Mouse (Mus musculus): ENCODE measurements around the gene Nudt1.
"Not testable (repeated sequence)": the region's sequence is repeated elsewhere in the genome, so short reads cannot be mapped to it uniquely, and the experiment has no call there.

The Nudt1 gene

DNA sequence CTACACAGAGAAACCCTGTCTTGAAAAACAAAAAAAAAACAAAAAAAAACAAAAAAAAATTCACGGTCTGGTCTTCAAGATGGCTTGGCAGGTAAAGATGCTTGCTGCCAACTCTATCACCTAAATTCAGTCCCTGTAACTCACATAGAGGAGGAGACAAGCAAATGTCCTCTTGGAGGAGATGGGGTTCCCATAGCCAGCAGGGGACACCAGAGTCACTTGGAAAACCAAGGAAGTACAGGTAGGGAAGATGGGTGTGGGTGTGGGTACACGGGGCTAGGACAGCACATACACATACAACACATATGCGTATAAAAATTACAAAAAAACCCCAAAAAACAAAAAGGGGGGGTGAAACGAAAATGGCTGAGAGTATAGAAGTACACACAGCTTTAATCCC, 21.4 kb downstream of the Nudt1 start:
- DNase-seq (ENCODE audit: low spot score) = no peak

DNA sequence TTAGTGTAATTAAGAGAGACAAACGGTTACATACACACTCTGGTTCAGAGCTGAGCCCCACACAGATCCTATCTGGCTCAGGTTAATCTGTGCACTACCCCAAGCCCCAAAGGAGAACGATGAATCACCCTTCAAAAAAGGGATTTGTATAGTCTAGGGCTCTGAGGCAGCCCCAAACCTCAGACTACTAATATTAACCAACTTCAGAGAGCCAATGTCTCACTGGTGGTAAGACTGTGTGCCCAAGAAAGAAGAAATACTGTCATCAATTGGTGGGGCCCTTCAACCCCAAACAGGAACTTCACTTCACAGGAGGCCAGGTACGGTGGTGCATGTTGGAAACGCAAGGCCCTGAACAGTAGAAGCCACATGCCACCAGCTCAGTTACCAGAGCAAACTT, 23.8 kb downstream of the Nudt1 start:
- DNase-seq (ENCODE audit: low spot score) = no peak

DNA sequence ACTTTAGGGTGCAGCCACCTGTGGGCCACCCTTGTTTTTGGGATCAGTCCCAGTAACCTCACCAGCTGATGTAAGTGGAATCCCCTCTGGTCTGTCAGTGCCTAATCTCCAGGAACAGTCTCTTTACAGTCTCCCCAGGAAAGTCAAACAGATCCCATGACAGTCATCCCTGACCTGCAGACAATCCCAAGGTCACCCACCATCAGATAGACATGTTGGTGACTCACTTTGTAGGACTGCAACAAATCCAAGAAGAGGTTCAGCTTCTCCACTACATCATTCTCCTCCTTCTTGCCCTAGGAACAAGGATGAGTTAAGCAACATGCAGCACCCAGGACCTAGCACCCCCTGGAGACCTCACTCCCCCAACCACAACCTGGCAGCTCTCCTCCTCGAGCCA, 24.6 kb downstream of the Nudt1 start:
- DNase-seq (ENCODE audit: low spot score) = no peak

DNA sequence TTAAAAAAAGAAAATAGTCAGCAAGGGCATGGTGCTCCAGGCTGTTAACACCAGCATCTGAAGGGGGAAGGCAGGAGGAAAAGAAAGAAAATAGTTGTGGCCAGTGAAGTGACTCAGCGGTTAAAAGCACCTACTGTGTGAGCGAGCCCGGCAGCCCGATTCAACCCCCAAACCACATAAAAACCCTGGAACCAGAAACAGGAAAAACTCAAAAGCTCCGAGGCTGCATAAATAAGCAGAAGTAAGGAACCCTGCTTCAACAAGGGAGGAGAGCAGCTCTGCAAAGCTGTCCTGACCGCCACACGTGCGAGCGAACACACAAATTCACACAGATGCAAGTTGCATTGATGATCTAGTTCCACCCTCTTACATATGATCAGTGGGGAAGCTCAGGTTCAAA, 28.4 kb downstream of the Nudt1 start:
- DNase-seq (ENCODE audit: low spot score) = no peak

DNA sequence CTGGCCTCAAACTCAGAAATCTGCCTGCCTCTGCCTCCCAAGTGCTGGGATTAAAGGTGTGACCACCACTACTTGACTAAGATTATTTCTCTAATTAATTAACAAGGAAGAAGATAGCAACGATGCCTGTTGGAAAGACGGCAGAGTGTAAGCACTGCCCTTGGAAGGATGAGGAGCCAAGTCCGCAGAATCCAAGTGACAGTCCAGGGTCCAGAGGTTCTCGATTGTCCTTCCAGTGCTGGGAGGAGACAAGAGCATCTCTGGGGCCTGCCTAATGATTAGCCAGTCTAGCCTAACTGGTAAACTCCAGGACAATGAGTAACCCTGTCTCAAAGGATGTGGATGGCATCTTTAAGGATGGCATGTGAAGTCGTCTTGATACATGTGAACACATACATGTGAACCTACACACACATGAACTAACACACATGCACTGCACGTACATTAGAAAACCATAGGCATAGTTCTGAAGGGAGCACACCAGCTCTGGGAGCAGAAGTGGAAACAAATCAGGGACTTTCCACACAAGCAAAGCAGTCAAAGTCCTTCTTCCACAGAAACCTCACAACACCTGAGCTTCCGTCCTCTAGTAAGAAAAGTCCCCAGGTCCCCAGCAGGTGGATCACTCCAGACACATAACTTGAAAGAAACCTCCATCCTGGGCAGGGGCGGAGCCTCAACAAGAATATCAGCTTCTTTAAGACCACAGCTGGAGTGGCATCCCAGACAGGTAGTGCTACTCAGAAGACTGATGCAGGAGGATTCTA, 29.5 kb downstream of the Nudt1 start:
- no peak for DNase-seq (ENCODE audit: low spot score)

DNA sequence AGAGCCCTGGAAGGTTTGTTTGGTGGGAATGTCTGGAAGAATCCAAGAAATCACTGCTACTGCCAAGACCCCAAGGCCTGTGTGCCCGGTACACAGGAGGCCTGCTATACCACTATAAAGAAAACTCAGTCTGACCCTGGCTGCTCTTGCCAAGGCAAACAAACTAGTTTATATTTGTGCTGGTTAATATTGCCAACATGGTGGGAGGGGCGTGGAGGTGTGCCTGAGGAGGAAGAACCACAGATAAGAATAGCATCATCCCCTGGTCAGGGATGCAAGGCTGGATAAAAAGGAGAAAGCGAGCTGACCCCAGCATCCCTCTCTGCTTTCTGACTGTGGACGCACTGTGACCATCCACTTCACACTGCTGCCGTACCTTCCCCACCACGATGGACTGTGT, 30.9 kb downstream of the Nudt1 start:
- DNase-seq (ENCODE audit: low spot score) = no peak

DNA sequence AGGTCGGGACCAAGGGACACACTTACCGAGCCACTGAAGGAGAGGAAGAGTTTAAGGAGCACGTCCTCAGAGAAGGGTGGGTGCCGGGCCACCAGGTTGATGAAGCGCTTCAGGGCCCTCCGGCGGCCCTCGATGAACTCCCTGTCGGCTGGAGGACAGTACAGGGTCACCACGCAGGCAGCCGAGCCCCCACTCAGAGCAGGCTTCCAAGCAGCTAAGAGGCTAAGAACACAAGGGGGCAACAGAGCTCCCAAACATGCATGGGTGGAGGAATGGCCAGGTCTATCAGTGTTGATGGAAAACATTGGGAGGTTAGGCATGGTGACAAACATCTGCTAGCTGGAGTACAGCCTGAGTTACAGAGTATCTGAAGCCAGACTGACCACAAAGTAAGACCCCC, 34.5 kb downstream of the Nudt1 start:
- DNase-seq (ENCODE audit: low spot score) = no peak

DNA sequence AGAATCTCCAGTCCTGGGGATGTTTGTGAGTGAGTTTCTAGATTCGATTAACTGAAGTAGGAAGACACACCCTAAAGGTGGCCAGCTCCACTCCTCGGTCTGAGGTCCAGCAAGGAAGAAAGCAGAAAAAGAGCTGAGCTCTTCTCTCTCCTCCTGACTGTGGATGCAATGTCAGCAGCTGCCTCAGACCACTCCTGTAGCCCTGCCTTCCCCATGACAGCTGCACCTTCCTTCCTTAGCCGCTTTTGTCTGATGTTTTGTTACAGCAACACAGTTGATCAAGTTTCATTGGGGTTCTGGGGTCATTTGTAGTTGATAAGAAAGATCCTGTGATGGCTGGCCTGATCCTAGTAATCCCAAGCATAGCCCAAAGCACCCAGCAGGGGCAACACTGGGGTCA, 36.0 kb downstream of the Nudt1 start:
- DNase-seq (ENCODE audit: low spot score) = no peak

DNA sequence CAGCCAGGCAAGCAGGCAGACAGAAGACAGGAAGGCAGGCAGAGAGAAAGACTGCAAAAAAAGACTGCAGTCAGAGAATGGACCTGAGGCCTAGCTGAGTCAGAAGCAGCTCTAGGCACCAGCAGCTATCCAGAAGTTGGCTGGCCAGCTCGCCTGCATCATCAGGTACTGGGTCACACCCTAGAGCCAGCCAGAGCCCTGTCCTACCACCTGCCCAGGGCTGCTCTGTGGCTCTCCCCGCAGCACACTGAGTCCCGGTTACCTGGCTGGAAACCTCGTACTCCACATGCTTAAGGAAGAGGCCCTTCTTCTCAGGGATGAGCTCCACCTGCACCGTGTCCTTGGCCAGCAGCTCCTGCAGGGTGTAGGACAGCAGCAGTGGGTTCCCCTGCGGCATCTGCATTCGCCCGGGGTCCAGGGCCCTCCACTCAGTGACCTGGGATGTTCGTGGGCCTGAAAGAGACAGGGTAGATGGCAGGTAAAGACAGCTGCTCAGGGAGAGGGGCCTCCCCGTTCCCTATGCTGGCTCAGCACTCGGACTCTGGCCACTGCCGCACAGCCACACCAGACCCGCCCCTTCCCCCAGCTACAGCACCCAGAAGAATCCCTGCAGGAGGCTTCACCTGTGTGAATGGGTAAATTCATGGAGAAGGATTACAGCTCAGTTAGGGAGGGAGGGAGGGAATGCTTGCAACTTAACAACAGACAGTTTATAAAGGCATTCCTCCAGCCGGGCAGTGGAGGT, 38.6 kb downstream of the Nudt1 start:
- DNase-seq (ENCODE audit: low spot score) = no peak

DNA sequence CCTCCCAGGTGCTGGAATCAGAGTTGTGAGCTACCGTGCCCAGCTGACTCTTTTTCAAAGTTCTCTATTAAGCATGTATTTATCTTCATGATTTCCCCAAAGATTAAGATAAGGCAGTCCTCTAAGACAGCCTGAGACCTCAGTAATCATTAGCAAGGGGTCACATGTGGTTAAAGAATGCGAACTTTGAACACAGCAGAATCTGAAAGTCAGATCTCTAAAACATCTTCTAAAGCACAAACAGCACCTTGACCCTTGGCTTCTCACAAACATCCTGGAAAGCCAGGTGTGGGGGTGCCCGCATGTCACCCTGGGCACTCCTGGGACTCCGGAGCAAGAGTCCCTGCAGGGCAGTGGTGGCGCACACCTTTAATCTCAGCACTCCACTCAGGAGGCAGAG, 43.0 kb downstream of the Nudt1 start:
- DNase-seq (ENCODE audit: low spot score) = no peak

DNA sequence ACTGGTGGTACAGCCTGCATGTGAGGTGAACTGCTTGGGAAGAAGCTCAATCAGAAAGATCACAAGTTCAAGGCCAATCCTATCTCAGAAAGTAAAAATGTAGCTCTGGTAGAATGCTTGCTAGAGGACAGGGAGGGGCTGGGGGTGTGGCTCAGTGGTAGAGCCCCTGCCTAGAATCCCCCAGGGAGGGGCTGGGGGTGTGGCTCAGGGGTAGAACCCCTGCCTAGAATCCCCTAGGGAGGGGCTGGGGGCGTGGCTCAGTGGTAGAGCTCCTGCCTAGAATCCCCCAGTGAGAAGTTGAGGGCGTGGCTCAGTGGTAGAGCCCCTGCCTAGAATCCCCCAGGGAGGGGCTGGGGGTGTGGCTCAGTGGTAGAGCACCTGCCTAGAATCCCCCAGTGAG, 46.7 kb downstream of the Nudt1 start:
- not testable (repeated sequence) for DNase-seq (ENCODE audit: low spot score)

DNA sequence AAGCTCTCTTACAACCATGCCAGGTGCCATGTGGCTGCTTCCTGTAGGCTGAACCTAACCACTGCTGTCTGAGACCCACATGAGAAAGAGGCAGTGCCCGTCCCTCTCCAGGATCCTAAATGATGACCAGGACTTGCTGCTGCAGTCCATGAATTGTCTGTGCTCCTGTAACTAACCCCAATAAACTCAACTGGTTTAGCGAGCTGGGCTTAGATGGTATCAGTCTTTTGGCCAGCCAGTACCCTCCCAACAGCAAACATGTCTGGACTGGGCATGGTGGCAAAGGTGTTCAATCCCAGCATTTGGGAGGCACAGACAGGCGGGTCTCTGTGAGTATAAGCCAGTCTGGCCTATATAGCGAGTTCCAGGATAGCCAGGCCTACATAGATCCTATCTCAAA, 47.5 kb downstream of the Nudt1 start:
- no peak for DNase-seq (ENCODE audit: low spot score)

DNA sequence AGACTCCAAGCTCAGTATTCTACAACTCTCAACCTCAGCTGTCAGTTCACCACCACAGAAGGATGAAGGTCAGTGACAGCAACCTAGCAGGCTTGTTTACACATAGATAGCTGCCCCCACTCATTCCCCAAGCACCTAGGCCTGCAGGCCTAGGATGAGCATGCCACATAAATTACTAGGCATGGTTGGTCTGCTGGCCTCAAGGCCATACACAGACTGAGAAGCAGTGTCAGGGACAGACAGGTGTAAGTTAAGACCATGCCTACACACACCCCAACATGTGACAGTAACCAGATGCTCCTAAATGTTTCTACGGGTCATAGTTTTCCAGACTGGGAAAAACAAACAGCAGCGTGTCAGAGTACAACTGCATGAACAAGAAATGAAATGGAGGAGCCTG, 48.0 kb downstream of the Nudt1 start:
- no peak for DNase-seq (ENCODE audit: low spot score)

DNA sequence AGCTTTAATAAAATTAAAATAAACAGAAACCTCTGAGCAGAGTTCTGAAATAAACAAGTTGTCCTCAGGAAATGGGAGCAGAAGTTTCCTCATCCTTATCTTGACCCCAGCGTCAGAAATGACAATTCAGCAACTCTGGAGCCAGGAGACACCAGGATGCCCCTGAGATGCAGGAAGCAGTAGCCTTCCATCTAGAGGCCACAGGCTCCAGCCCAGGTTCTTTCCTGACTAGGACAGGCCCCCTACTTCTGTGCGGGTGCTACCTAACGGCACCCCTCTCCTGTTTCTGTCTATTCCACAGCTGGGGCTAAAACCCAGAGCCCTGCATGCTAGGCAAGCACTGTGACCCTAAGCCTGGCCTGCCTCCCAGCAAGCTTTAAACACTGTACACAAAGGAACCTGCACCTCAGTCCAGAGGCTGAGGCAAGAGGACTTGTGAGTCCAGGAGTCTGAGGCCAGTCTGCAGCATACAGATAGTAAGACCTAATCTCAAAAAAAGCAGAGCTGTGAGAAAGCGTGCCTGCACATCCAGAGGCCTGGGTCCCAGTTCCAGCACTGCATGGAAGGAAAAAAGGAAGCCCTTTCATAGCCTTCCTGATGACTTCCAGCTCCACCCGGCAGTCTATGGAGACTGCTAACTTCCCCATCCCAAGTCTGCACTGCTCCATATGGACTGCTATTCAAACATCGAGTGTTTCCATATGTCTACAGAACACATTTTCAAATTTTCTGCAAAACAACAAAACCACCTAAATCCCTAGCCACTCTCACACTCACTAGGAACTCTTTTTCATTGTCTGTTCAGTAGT, 49.2 kb downstream of the Nudt1 start:
- DNase-seq (ENCODE audit: low spot score) = no peak

DNA sequence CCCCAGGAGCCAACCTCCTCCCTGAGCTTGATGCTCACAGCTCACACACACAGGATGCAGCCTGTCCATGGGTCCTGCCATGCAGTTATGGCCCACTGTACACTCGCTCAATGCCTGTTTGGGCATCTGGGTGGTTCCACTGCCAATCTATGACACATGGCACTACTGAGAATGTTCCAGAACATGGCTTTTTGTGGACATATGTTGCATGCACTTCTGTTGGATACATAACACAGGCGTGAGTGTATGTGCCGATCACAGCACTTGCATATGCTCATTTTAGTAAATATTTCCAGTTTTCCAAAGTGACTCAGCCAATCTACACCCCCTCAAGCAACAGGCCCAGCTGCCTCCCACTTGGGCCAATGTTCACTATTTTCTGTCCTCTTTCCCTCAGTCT, 50.2 kb downstream of the Nudt1 start:
- no peak for DNase-seq (ENCODE audit: low spot score)

DNA sequence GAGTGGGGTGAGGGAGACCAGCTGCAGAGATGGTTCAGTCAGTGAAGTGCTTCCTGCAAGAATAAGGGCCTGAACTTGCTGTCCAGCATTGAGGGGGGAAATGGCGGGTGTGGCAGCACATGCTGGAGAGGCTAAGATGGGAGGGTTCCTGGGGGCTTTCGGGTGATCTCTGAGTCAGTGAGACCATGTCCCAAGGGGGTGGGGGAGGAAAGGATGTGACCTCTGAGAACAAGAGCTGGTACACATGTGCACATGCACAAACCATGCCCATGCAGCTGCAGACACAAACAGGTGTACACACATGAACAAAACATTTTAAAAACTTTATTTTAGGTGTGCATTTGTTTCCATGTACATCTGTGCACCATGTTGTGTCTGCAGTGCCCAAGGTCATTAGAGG, 52.3 kb downstream of the Nudt1 start:
- DNase-seq (ENCODE audit: low spot score) = no peak

DNA sequence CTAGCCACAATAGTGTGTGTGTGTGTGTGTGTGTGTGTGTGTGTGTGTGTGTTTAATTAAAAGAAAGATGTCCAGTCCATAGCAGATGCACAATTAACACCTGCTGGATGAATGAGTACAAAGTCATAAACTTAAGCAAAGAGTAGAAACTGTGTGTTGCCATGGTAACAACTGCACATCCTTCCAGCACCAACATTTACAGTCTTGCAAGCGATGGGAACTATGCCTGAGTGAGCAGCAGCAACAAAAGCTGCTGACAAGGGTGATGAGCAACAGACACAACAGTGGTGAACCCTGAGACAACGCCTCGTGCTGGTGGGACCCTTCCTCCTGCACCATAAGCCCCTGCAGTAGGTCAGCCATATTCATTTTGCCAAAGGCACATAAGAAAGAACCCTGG, 52.8 kb downstream of the Nudt1 start:
- no peak for DNase-seq (ENCODE audit: low spot score)

DNA sequence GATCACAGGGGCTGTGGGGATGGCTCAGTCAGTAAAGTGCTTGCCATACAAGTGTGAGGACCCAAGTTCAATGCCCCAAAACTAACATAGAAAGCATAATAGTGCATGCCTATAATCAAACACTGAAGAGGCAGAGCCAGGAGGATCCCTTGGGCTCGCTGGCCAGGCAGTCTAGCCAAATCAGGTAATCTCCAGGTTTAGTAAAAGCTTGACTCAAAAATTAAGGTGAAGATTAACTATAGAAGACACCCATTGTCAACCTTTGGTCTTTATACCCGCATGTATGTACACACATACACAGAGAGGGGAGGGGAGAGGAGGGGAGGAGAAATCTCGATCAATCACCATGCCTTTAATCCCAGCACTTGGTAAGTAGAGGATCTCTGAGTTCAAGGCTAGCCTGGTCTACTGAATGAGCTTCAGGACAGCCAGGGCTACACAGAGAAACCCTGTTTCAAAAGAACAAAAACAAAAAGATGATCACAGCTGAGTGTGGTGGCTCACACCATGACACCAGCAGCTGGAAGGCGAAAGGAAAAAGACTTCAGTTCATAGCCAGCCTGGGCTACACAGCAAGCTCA, 53.9 kb downstream of the Nudt1 start:
- no peak for DNase-seq (ENCODE audit: low spot score)

DNA sequence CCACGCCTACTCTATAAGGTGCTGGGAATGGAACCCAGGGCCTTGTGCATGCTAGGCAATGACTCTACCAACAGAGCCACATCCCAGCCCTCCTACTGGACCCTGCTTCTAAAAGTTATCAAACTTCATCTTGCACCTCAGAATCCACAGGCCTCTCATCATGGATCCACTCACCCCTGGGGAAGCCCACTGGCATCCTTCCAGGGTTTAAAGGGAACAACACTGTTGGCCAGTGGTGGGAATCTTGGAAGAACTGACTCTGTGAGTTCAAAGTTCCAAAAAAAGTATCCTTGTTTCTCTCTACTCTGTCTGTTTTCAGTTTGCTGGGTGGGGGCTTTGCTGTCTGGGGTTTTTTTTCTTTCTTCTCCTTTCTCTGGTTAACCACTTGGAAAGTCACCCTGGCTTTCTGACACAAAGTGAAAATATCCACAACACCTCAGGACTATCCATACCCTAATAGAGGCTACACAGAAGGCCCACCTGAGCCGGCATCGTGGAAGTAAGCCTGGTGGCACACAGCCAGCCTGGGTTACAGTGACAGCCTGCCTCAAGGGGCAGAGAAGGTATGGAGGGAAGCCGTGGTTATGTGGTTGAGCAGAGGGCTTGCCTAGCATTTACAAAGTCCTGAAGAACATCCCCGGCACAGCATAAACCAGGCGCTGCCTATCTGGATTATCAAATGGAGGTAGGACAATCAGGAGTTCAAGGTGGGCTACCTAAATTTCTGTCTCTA, 56.8 kb downstream of the Nudt1 start:
- DNase-seq (ENCODE audit: low spot score) = no peak

DNA sequence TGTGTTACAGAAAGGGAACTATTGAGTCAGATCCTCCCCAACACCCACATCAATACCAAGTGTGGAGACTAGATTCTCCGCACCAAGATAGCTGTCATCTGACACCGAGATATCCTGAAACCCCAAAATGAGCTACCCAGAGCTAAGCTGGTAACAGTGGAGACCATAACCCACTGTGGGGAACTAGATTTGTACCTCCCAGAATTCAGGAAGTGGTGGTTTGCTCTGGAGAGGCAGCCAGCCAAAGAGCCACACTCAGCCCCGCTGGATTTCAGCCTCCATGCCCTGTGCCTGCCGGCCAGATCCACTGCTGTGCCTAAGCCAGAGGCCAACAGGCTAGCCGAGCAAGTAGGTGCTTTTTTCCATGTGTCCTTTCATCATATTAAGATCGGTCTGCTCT, 57.8 kb downstream of the Nudt1 start:
- no peak for DNase-seq (ENCODE audit: low spot score)

DNA sequence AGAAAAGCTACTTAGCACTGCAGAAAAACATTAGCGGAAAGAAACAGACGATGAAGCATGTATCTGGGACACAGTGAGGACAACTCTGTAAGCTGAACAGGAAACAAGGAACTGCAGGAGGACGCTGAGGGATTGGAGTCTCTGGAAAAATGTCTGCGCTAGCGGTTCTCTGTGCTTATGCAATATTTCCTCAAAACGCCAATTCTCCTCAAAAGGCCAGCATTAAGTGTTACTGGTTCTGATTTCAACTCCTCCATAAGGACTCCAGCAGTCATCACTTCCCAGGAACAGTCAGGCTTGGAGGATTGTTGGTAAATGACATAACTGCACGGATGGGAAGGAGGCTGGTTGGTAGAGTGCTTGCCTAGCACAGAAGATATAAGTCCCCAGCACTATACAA, 59.7 kb downstream of the Nudt1 start:
- DNase-seq (ENCODE audit: low spot score) = no peak

DNA sequence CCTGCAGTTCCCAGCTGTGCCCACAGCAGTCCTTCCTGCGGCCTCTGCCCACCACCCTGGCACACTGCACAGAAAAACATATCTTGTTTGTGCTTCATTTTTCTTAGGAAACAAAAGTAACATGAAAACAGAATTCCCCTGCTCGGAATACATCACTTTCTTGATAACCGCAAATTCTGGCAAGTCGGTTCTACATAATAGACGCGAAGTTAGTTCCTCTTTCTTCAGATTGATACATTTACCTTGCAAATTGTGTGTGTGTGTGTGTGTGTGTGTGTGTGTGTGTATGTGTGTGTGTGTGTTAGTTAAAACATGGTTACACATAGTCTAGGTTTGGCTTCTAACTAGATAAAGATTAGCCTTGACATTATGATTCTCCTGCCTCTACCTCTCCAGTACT, 61.2 kb downstream of the Nudt1 start:
- DNase-seq (ENCODE audit: low spot score) = no peak

Data from embryo, embryonic 10.5 days (tissue).